In genomic region chr10:84532191-84532889, GRCm38 (mm10) we compare ENCODE assay signal across 7 mouse cellular contexts. TPM values are rescaled to one million over a fixed set of nuclear protein-coding genes. Genes with fewer than 3 reads are reported as not detected.
A peak's percentile ranks its signal among the peaks of the same experiment; 100 is the strongest.
DNase-seq lines count a peak whose midpoint lies in the region; ATAC-seq and TF ChIP-seq lines count a peak whose summit lies in the region.

No protein-coding gene starts in this region.

- H3K27me3 ChIP-seq in intestine, postnatal 0 days (replicated peaks; ENCODE audit: control insufficient read depth, insufficient read depth, low read length), result peaks cover 7% of the 10 kb centered on the region
- H3K27me3 ChIP-seq in lung, embryonic 16.5 days (ENCODE audit: control insufficient read depth, insufficient read depth, low read depth, low read length), result no peaks in the 10 kb centered on the region

- no peaks in the 10 kb centered on the region for H3K9me3 ChIP-seq in ES-E14 (ENCODE audit: control insufficient read depth, insufficient read depth, low read depth, low read length)
- H3K9me3 ChIP-seq in intestine, postnatal 0 days (ENCODE audit: control insufficient read depth), result no peaks in the 10 kb centered on the region
- no peaks in the 10 kb centered on the region for H3K9me3 ChIP-seq in lung, embryonic 16.5 days (ENCODE audit: control insufficient read depth, low read length)

- no peak for ATAC-seq in intestine, postnatal 0 days
- ATAC-seq in lung, embryonic 16.5 days (ENCODE audit: low read depth), result peak; percentile 36

- TF ChIP-seq CTCF in intestine, postnatal 0 days (IDR thresholded peaks at IDR 0.05; ENCODE audit: low read depth), result no peak

- peak overlapping the region; percentile 89 for H3K4me3 ChIP-seq in ES-E14 (ENCODE audit: insufficient read depth in 1 of 2, low read depth in 1 of 2, low read length in 2 of 2, poor library complexity in 1 of 2, severe bottlenecking in 1 of 2)
- peak overlapping the region; percentile 71 for H3K4me3 ChIP-seq in intestine, postnatal 0 days (ENCODE audit: low read depth, low read length)
- H3K4me3 ChIP-seq in lung, embryonic 16.5 days (ENCODE audit: low read length), result peak overlapping the region; percentile 79

- H3K36me3 ChIP-seq in ES-E14 (ENCODE audit: control insufficient read depth, insufficient read depth, low read length, poor library complexity, severe bottlenecking), result peaks cover 19% of the 10 kb centered on the region; the same call in 1 of the 2 replicates
- H3K36me3 ChIP-seq in intestine, postnatal 0 days (ENCODE audit: control insufficient read depth, insufficient read depth), result no peaks in the 10 kb centered on the region
- H3K36me3 ChIP-seq in lung, embryonic 16.5 days (ENCODE audit: control insufficient read depth, insufficient read depth, low read length), result peaks cover 14% of the 10 kb centered on the region

- H3K9ac ChIP-seq in ES-E14 (ENCODE audit: insufficient read depth, low read depth, low read length, poor library complexity, severe bottlenecking), result peak overlapping the region; percentile 86; the same call in 1 of the 2 replicates
- 0 out of 2 replicates have a peak overlapping the region, but pooled peaks have one; percentile 72 for H3K9ac ChIP-seq in intestine, postnatal 0 days (ENCODE audit: low read depth, low read length)
- H3K9ac ChIP-seq in lung, embryonic 16.5 days (ENCODE audit: low read length), result peak overlapping the region; percentile 91

- peak overlapping the region; percentile 86 for H3K4me2 ChIP-seq in intestine, postnatal 0 days (replicated peaks; ENCODE audit: low read depth)
- peak overlapping the region; percentile 82 for H3K4me2 ChIP-seq in lung, embryonic 16.5 days (ENCODE audit: low read depth, low read length)

- in situ Hi-C loops in ES-E14 (cut with MboI; ENCODE audit: low sequenced_read_pairs in 2 of 2, unreplicated experiment in 2 of 2), result no loop called here

- no peak for DNase-seq in ES-E14 (ENCODE audit: low read depth, low spot score)
- DNase-seq in adrenal gland, postnatal 25 days, result peak; percentile 38
- DNase-seq in heart, adult 11 months, result peak; percentile 97
- DNase-seq in yolk sac, embryonic 10.5 days (ENCODE audit: low spot score), result peak; percentile 36
- no peak for DNase-seq in ovary, adult 18-20 months (ENCODE audit: low spot score)

- H3K27ac ChIP-seq in ES-E14 (ENCODE audit: insufficient read depth, low read depth, low read length, poor library complexity, severe bottlenecking), result no peak overlapping the region
- no peak overlapping the region for H3K27ac ChIP-seq in intestine, postnatal 0 days (ENCODE audit: low read depth, low read length)
- H3K27ac ChIP-seq in lung, embryonic 16.5 days (ENCODE audit: low read length), result peak overlapping the region; percentile 93

- H3K4me1 ChIP-seq in ES-E14 (ENCODE audit: control insufficient read depth in 2 of 2, insufficient read depth in 2 of 2, low read length in 2 of 2, poor library complexity in 1 of 2), result peaks cover 11 to 29% of the 10 kb centered on the region in 2 experiments
- peaks cover 5% of the 10 kb centered on the region; the same call in 1 of the 2 replicates for H3K4me1 ChIP-seq in intestine, postnatal 0 days (replicated peaks; ENCODE audit: control insufficient read depth, insufficient read depth, low read length)
- peaks cover 33% of the 10 kb centered on the region for H3K4me1 ChIP-seq in lung, embryonic 16.5 days (replicated peaks; ENCODE audit: control insufficient read depth, insufficient read depth, low read length)

- 56% methylated on average over 16 of the region's 16 CpGs for WGBS in intestine, postnatal 0 days
- WGBS in lung, embryonic 16.5 days, result 20% methylated on average over 16 of the region's 16 CpGs

TF ChIP-seq in ES-E14, 5 proteins besides CTCF, POLR2A, EP300 and RAD21:
- no peak for TF ChIP-seq ZC3H11A (IDR thresholded peaks at IDR 0.05; ENCODE audit: borderline replicate concordance, low read depth, low read length)

RNA-seq across cellular contexts. Expression of gene Ckap4, which starts 1.5 kb away (rescaled TPM):
- 86.8 and 120 TPM in 2 replicates for total RNA-seq in ES-E14 (2012; rRNA removed)
- total RNA-seq in adrenal gland, postnatal 25 days (2021), result 47.2 and 49.3 TPM in 2 replicates
- polyA plus RNA-seq in intestine, postnatal 0 days (2015; fragmentation: Nextera tagmentation; extraction: Ambion mirVana), result 23.3 and 24.0 TPM in 2 replicates
- polyA plus RNA-seq in lung, embryonic 16.5 days (2015; fragmentation: Nextera tagmentation; extraction: Ambion mirVana), result 48.5 and 88.0 TPM in 2 replicates

RNA-seq across cellular contexts. Expression of gene Tcp11l2, which starts 44.1 kb away (rescaled TPM):
- 2.8 and 2.9 TPM in 2 replicates for total RNA-seq in ES-E14 (2012; rRNA removed)
- 43.8 and 67.2 TPM in 2 replicates for total RNA-seq in adrenal gland, postnatal 25 days (2021)
- 8.2 and 10.0 TPM in 2 replicates for polyA plus RNA-seq in intestine, postnatal 0 days (2015; fragmentation: Nextera tagmentation; extraction: Ambion mirVana)
- polyA plus RNA-seq in lung, embryonic 16.5 days (2015; fragmentation: Nextera tagmentation; extraction: Ambion mirVana), result 41.5 and 50.2 TPM in 2 replicates

Comparison
In these comparisons a context has a peak if more than half of its experiments do, and no peak if none do; other contexts are left out.
1. DNase-seq: peak in adrenal gland, postnatal 25 days (single experiment), heart, adult 11 months (single experiment) and yolk sac, embryonic 10.5 days (single experiment); none in ES-E14 (single experiment) and ovary, adult 18-20 months (single experiment).
2. RNA of gene Tcp11l2, which starts 44.1 kb away (total RNA-seq): 43.8 to 67.2 TPM in adrenal gland, postnatal 25 days; 2.8 to 2.9 TPM in ES-E14; every median in the first group is over 10 times any median in the second.
3. Peak in every context shown above with its lines, with median percentiles within 50 percentile points of each other: H3K4me3 ChIP-seq and H3K9ac ChIP-seq.